Mouse (Mus musculus): ENCODE results near the gene Cdh13.

The Cdh13 gene

GRCm38 (mm10) chr8:118465330-118465948, 181.9 kb downstream of the Cdh13 start:
- no peak for DNase-seq

- peak; percentile 10 to 15 for DNase-seq
Measured at GRCm38 (mm10) chr8:118477587-118477986, 194.1 kb downstream of the Cdh13 start.

- DNase-seq = no peak
Measured at GRCm38 (mm10) chr8:118488735-118489134, 205.2 kb downstream of the Cdh13 start.

DNA sequence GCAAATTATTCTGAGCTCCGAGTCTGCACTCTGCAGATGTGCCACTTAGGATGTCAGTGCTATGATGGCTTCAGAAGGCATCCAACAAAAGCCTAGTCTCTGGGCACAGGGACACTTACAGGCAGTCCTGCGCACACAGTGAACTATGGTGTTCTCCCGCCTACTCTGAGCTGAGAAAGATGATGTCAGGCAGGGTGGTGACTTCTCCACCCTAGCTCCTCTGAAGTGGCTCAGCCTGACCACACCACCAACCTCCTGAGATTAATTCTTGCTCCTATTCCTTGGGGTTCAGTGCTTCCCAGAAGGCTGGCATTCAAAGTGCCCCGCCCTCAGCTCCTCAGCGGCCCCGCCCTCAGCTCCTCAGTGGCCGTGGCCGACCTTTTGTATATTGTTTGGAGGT, 219.0 kb downstream of the Cdh13 start:
- DNase-seq = no peak

- DNase-seq = no peak
Measured at GRCm38 (mm10) chr8:118509426-118509825, 225.9 kb downstream of the Cdh13 start.

DNA sequence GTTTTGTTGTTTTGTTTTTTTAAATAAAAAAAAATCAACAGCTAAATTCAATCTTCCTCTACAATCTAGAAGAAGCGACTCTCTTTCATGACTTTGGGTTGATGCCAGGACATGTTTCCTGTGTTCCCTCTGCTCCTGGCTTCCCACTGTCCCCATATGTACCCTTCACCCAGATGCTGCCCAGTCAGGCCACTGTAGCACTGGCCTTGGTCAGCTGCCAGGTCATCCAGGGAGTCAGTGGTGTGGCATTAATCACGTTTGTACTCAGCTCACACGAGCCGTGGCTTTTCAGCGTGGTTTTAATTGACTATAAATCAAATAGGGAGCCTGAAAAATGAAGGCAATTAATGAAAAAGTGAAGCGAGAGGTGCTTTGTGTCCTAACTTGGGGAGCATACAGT, 229.7 kb downstream of the Cdh13 start:
- DNase-seq = peak; percentile 40 to 52

- DNase-seq = peak; percentile 40 to 61
Measured at GRCm38 (mm10) chr8:118515616-118516015, 232.1 kb downstream of the Cdh13 start.

DNA sequence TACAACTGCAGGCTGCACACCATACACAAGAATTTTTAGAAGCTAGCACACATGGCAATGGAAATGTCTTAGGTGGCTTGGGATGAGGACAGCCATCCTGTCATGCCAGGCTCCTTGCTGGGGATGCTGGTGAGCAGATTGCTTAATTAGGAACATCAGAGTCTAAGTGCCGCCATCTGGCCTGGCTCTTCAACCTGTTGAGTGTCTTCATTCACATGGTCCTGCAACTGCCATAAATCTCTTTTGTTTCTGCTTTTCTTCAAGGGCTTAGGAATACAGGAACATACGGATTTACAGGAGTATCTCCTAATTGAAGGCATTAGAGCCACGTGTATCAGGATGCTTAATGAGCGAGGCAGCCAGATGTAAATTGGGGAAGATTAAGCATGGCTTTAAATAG, 233.5 kb downstream of the Cdh13 start:
- DNase-seq = peak; percentile 67 to 68

GRCm38 (mm10) chr8:118518030-118518741, 234.7 kb downstream of the Cdh13 start:
- DNase-seq = peak; percentile 76 to 86

- DNase-seq = no peak
Measured at GRCm38 (mm10) chr8:118518742-118519102, 235.2 kb downstream of the Cdh13 start.

- DNase-seq = no peak
Measured at GRCm38 (mm10) chr8:118523922-118524321, 240.4 kb downstream of the Cdh13 start.

DNA sequence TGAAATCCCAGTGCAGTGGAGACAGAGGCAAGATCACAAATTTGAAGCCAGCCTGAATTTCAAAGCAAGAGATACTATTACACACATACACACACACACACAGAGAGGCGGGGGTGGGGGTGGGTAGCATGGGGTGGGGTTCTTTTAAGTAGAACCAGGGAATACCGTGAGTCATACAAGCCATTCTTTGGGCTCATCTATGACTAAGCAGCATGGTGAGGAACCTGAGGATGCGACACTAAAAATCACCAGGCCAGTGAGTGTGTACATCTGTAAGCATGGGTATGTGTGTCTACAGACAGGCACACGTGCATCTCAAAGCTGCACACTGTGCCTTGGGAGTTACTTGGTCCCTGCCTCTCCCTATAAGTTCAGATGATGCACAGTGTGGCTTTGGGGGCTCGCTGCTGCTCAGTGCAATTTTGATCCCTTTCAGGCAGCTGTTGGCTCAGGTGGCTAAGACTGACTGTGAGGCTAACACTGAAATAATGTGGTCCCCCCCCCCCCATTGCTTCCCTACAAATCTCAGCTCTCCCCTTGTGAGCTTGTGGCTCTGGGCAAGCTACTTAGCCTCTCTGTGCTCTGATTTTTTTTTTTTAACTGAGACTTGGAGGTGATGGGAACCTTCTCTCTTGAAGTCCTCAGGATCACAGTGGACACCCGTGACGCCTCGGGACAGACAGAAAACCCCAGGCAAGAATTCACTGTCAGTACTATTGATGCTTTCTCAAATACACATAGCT, 255.5 kb downstream of the Cdh13 start:
- no peak for DNase-seq

DNA sequence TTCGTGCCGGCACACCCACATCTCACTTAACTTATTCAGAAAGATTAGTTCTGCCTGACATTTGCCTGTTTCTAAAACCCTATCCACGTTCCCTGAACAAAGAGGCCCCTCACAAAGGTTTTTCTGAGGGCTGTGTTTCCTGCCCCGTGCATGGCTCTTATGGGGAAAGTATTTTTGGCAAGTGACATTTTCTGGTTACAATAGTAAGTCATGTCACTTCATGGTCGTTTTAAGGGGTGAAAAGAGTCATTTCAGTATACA, 256.0 kb downstream of the Cdh13 start:
- DNase-seq = no peak

DNA sequence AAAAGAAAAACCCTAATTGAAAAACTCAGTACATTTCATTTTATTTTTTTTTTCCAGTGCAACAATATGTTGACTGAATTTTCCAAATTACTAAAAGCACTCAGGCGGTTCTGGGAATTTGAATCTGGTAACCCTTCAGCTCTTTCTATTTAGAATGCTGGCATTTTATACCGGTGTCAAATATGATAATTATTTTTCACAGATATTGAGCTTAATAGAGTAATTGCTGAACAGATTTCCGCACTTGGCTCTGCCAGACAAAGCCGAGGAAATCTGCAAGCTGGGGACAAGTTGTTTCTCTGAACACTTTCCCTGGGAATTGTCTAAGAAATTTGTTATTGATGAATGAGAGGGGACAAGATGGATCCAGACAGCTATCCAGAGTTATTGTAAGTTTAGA, 256.4 kb downstream of the Cdh13 start:
- no peak for DNase-seq

GRCm38 (mm10) chr8:118552397-118552796, 268.9 kb downstream of the Cdh13 start:
- DNase-seq = no peak

DNA sequence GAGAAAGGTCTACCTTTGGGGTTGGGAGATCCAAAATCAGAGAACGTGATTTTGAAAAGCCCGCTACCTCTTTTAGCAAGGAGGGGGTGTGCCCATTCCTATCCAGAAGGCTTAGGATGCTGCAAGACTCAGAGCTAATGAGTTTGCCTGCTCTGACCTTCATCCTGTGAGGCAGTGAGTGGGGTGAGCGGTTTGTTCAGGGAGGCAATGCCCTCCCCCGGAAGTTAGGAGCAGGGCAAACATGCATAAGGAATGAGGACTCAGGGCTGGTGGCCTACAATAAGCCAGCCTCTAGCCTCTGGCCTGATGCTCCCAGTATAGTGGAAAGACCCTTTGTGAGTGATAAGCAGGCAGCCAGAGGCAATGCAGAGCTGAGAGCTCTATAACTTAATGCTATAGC, 269.3 kb downstream of the Cdh13 start:
- no peak for DNase-seq

- DNase-seq = no peak
Measured at GRCm38 (mm10) chr8:118564024-118564423, 280.5 kb downstream of the Cdh13 start.

DNA sequence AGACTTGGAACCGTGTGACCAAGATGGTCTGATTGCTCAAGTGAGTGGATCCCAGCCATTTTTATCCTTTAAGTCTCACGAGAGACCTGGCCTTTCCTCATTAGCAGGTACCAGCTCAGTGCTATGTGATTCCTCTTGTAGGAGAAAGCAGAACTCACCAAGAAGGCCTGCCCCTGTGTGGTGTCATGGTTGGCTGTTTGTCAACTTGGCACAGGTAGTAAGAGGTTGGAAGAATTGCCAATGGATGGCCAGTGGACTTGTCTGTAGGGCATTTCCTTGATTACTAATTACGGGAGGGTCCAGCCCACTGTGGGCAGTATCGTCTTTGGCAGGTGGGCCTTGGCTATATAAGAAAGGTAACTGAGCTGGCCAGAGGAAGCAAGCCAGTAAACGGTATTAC, 281.7 kb downstream of the Cdh13 start:
- DNase-seq = peak; percentile 48 to 59

DNA sequence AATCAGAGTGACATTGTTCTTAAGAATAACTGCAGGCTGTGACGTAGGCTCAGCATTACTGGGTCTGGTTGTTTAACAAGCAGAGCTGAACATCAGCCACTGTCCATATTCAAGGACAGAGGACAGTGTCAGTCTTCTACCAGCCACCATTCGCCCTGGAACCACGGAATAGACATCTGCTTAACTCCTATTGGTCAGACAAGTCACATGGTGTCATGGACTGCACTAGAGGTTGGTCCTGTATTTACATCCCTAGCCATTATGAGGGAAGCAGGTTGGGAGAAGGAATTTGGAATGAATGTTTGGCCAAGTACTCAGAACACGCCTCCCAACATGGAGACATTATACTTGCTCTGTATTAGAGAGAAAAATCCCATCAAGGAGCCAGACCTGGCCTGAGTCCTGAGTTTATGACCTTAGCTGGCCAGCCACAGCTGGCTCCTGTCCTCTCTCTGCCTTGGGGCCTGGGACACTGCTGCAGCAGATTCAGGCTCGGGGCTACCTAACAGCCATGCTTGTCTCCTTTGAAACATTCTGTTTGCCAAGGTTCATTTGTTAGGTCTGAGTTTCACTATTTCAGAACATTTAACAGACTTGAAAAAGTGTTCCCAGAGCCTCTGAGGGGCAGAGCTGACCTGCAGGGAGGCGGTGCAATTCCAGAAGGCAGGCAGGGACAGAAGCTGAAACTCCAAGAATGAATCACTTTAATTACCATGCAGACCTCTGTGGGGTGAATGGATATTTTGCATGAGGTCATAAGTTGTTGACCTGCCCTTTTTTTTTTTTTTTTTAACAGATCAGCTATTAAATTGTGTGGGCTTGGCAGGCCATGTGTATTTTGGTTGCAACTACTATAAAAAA, 282.6 kb downstream of the Cdh13 start:
- no peak for DNase-seq

DNA sequence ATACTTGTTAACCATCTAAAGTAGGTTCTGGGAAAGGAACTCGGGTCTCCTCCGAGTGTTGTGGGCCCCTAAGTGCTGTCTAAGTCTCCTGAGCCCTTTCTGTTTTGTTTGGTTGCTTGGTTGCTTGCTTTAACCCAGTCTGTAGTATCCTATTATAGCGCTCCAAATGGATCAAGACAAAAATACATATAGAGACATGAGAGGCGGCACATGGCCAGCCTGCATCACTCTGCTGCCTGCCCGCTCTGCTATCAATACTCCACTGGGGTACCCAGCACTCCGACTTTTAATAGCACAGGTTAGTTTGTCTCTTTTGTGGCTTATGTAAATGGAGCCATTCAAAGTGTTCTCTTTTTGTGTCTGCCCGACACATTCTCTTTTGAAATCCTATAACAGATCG, 285.8 kb downstream of the Cdh13 start:
- no peak for DNase-seq

DNA sequence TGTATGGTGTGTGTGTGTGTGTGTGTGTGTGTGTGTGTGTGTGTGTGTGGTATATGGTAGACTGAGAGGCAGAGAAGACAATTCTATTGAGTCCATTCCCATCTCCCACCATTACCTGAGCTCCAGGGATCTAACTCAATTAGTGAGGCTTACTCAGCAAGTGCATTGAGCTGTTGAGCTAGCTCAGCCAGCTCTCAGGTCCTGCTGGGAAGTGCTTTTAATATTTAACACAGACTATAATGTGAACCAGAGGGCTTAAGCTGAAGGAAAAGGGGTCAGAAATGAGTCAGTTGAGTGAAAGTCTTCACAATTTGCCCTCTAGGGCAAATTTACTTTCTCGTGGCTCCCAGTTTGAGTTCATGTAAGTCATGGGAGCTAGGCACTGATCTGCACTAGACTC, 297.7 kb downstream of the Cdh13 start:
- no peak for DNase-seq

DNA sequence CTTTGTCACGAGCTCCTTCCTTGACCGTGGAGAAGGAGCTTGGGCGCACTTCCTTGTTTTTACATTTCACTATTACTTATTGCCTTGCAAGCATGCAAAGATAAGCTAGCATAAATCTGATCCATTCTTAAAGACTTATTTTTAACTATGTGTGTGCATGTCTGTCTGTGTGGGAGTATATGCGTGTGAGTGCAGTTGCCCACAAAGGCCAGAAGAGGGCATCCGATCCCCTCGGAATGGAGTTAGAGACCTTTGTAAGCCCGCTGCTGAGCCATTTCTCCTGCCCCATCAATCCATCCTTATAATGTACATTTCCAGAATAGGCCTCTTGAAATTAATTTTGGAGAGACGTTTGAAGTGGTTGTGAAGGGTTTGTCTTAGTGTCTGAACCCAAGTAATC, 298.7 kb downstream of the Cdh13 start:
- no peak for DNase-seq

DNA sequence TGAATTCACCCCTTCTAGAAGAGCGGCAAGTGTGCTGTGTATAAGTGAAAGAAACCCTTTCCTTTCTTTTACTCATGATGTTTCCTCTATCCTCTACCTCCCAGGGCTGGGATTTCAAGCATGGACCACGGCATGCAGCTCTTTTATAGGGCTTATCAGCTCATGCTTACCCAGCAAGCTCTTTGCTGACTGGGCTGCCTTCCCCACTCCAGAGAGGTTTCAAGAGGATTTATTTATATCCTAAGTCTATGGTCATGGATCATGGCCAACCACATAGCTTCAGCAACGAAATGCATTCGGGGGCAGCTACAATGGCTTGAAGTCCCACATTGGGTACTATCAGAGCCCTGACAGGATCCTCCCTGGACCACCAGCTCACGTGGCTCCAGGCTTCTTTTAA, 304.4 kb downstream of the Cdh13 start:
- no peak for DNase-seq
